Mouse (Mus musculus): ENCODE data around the gene Sod1. TPM values are rescaled to one million over a fixed set of nuclear protein-coding genes. Genes with fewer than 3 reads are reported as not detected.
A peak's percentile ranks its signal among the peaks of the same experiment; 100 is the strongest.
"Not testable (repeated sequence)": the region's sequence is repeated elsewhere in the genome, so short reads cannot be mapped to it uniquely, and the experiment has no call there.

The Sod1 gene
- total and polyA plus RNA-seq, 2 experiments from 2014 or later, result 222 to 1,411 TPM

DNA sequence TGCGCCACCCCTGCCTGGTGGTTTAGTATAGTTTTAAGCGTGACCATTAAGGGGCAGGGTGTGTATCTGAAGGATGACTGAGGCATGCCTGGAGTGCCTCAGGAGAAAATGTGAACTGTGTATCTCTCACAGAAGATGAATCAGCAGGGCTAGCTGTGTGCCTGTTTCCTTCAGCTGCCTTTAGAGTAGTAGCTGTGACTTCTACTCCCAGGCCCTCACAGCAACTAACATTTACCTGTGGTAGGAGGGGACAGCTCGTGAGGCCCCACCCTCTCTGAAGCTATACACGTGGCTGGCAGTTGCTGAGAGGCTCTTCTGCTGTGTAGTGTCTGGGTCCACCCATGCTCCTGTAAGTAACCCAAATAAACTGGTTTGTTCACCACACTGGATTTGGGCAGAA, 2.6 kb upstream of the Sod1 start:
- ATAC-seq (ENCODE audit: insufficient read depth, low read depth) (no peak), DNase-seq (ENCODE audit: low spot score) (no peak)
- H3K4me2 ChIP-seq (ENCODE audit: low read depth, low read length), result no peak overlapping the region
- no peaks in the 10 kb centered on the region for H3K36me3 ChIP-seq (replicated peaks; ENCODE audit: control insufficient read depth, insufficient read depth, low read length)
- no peaks in the 10 kb centered on the region for H3K9me3 ChIP-seq (replicated peaks; ENCODE audit: control insufficient read depth, low read length)
- no peaks in the 10 kb centered on the region for H3K27me3 ChIP-seq (ENCODE audit: control insufficient read depth, insufficient read depth, low read length)
- H3K9ac ChIP-seq (replicated peaks; ENCODE audit: low read depth, low read length), result no peak overlapping the region
- no peak overlapping the region for H3K27ac ChIP-seq (ENCODE audit: low read depth)
- H3K4me1 ChIP-seq (ENCODE audit: control insufficient read depth, insufficient read depth), result peaks cover 18% of the 10 kb centered on the region
- TF ChIP-seq EP300 (IDR thresholded peaks at IDR 0.05; ENCODE audit: low read depth), result no peak
- no peak for TF ChIP-seq CTCF (IDR thresholded peaks at IDR 0.05; ENCODE audit: low read depth)
- WGBS, result 67% methylated on average over 4 of the region's 4 CpGs
- no peak overlapping the region for H3K4me3 ChIP-seq (ENCODE audit: low read depth, low read length)

GRCm38 (mm10) chr16:90219445-90219844, 1.1 kb upstream of the Sod1 start:
- H3K4me3 ChIP-seq (ENCODE audit: low read depth, low read length); ATAC-seq (ENCODE audit: insufficient read depth, low read depth); H3K4me2 ChIP-seq (ENCODE audit: low read depth, low read length); H3K9me3 ChIP-seq (replicated peaks; ENCODE audit: control insufficient read depth, low read length); H3K27ac ChIP-seq (ENCODE audit: low read depth); H3K9ac ChIP-seq (replicated peaks; ENCODE audit: low read depth, low read length); H3K27me3 ChIP-seq (ENCODE audit: control insufficient read depth, insufficient read depth, low read length); DNase-seq (ENCODE audit: low spot score): not testable (repeated sequence)
- H3K4me1 ChIP-seq (ENCODE audit: control insufficient read depth, insufficient read depth), result peaks cover 24% of the 10 kb centered on the region
- 66% methylated on average over 4 of the region's 4 CpGs for WGBS
- peaks cover 13% of the 10 kb centered on the region for H3K36me3 ChIP-seq (replicated peaks; ENCODE audit: control insufficient read depth, insufficient read depth, low read length)

GRCm38 (mm10) chr16:90220892-90221431, 408 bp downstream of the Sod1 start:
- TF ChIP-seq EP300 (IDR thresholded peaks at IDR 0.05; ENCODE audit: low read depth) (0 out of 2 replicates have a peak, but pooled peaks have one; percentile 4), CTCF (IDR thresholded peaks at IDR 0.05; ENCODE audit: low read depth) (no peak)
- peak overlapping the region; percentile 96 for H3K9ac ChIP-seq (replicated peaks; ENCODE audit: low read depth, low read length)
- ATAC-seq (ENCODE audit: insufficient read depth, low read depth), result peak; percentile 77
- under 1% methylated on average over 51 of the region's 52 CpGs for WGBS
- H3K4me3 ChIP-seq (ENCODE audit: low read depth, low read length), result peak overlapping the region; percentile 95
- no peaks in the 10 kb centered on the region for H3K27me3 ChIP-seq (ENCODE audit: control insufficient read depth, insufficient read depth, low read length)
- peak overlapping the region; percentile 96 for H3K27ac ChIP-seq (ENCODE audit: low read depth)
- H3K9me3 ChIP-seq (replicated peaks; ENCODE audit: control insufficient read depth, low read length), result no peaks in the 10 kb centered on the region
- DNase-seq (ENCODE audit: low spot score), result peak; percentile 19
- H3K4me2 ChIP-seq (ENCODE audit: low read depth, low read length), result peak overlapping the region; percentile 77
- H3K4me1 ChIP-seq (ENCODE audit: control insufficient read depth, insufficient read depth), result peaks cover 24% of the 10 kb centered on the region
- peaks cover 28% of the 10 kb centered on the region for H3K36me3 ChIP-seq (replicated peaks; ENCODE audit: control insufficient read depth, insufficient read depth, low read length)

DNA sequence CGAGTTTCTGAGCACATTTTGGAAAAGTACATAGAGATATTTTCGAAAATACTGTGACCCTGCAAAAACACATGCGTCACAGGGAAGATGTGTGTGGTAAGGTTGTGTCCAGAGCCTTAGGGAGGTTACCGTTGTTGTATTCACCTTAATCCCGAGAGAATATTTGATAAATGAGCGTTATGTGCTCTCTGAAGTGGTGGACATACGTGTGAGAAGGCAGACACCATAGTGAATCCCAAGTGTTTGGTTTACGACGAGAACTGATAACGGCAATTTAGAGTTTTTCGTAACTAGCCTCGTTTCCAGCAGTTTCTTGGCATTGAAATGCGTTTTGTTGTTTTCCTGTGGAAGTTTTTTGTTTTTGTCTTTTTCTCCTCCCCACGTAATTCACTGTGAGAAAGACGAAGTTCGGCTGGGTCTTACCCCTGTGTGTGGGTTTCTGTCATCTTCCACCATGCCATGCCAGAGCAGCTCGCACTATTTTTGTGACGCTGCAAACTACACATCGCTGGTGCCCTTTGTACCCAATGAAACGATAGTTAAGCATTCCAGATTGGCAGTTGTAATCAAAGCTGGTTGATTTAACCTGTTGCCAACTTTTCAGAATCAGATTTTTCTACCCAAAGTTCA, 1.0 kb downstream of the Sod1 start:
- peak; percentile 28 for DNase-seq (ENCODE audit: low spot score)
- ATAC-seq (ENCODE audit: insufficient read depth, low read depth), result no peak
- 2% methylated on average over 20 of the region's 20 CpGs for WGBS
- Histone ChIP-seq H3K36me3 (replicated peaks; ENCODE audit: control insufficient read depth, insufficient read depth, low read length) (peaks cover 32% of the 10 kb centered on the region), H3K4me3 (ENCODE audit: low read depth, low read length) (peak overlapping the region; percentile 95), H3K9me3 (replicated peaks; ENCODE audit: control insufficient read depth, low read length) (no peaks in the 10 kb centered on the region), H3K4me1 (ENCODE audit: control insufficient read depth, insufficient read depth) (peaks cover 24% of the 10 kb centered on the region), H3K27ac (ENCODE audit: low read depth) (peak overlapping the region; percentile 96), H3K4me2 (ENCODE audit: low read depth, low read length) (peak overlapping the region; percentile 77), H3K27me3 (ENCODE audit: control insufficient read depth, insufficient read depth, low read length) (no peaks in the 10 kb centered on the region), H3K9ac (replicated peaks; ENCODE audit: low read depth, low read length) (peak overlapping the region; percentile 96)
- TF ChIP-seq EP300 (IDR thresholded peaks at IDR 0.05; ENCODE audit: low read depth) (no peak), CTCF (IDR thresholded peaks at IDR 0.05; ENCODE audit: low read depth) (no peak)

GRCm38 (mm10) chr16:90229897-90230296, 9.3 kb downstream of the Sod1 start:
- 81% methylated on average over 6 of the region's 6 CpGs for WGBS
- Histone ChIP-seq H3K4me1 (ENCODE audit: control insufficient read depth, insufficient read depth) (peaks cover 8% of the 10 kb centered on the region), H3K9me3 (replicated peaks; ENCODE audit: control insufficient read depth, low read length) (no peaks in the 10 kb centered on the region), H3K27ac (ENCODE audit: low read depth) (no peak overlapping the region), H3K9ac (replicated peaks; ENCODE audit: low read depth, low read length) (no peak overlapping the region), H3K4me3 (ENCODE audit: low read depth, low read length) (no peak overlapping the region), H3K4me2 (ENCODE audit: low read depth, low read length) (no peak overlapping the region), H3K27me3 (ENCODE audit: control insufficient read depth, insufficient read depth, low read length) (no peaks in the 10 kb centered on the region), H3K36me3 (replicated peaks; ENCODE audit: control insufficient read depth, insufficient read depth, low read length) (peaks cover 42% of the 10 kb centered on the region)
- ATAC-seq (ENCODE audit: insufficient read depth, low read depth), result no peak
- TF ChIP-seq CTCF (IDR thresholded peaks at IDR 0.05; ENCODE audit: low read depth) (no peak), EP300 (IDR thresholded peaks at IDR 0.05; ENCODE audit: low read depth) (no peak)
- no peak for DNase-seq (ENCODE audit: low spot score)

DNA sequence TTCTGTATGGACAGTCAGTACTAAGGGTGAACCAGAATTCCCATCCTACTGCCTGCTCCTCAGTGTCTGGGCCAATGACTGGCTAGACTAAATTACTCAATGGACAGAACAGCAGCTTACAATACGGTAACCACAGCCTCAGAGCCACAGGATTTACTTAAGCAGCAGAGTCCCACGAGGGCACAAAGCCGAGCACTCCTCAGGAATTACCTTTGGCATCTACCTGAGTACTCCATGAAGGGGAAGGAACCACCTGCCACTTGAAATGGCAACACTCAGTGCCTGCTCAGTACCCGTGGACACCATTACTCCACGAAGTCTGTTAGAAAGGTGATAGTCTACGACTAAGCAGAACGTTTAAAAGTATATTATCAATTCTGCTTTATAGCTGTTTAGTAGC, 10.7 kb downstream of the Sod1 start:
- no peaks in the 10 kb centered on the region for H3K27me3 ChIP-seq (ENCODE audit: control insufficient read depth, insufficient read depth, low read length)
- DNase-seq (ENCODE audit: low spot score), result no peak
- WGBS, result 88% methylated on average over 7 of the region's 7 CpGs
- no peaks in the 10 kb centered on the region for H3K9me3 ChIP-seq (replicated peaks; ENCODE audit: control insufficient read depth, low read length)
- no peak overlapping the region for H3K27ac ChIP-seq (ENCODE audit: low read depth)
- H3K9ac ChIP-seq (replicated peaks; ENCODE audit: low read depth, low read length), result no peak overlapping the region
- H3K4me1 ChIP-seq (ENCODE audit: control insufficient read depth, insufficient read depth), result peaks cover 12% of the 10 kb centered on the region
- no peak overlapping the region for H3K4me2 ChIP-seq (ENCODE audit: low read depth, low read length)
- H3K36me3 ChIP-seq (replicated peaks; ENCODE audit: control insufficient read depth, insufficient read depth, low read length), result peaks cover 29% of the 10 kb centered on the region
- no peak for ATAC-seq (ENCODE audit: insufficient read depth, low read depth)
- no peak overlapping the region for H3K4me3 ChIP-seq (ENCODE audit: low read depth, low read length)
- TF ChIP-seq CTCF (IDR thresholded peaks at IDR 0.05; ENCODE audit: low read depth) (no peak), EP300 (IDR thresholded peaks at IDR 0.05; ENCODE audit: low read depth) (no peak)

Measured in heart, postnatal 0 days (tissue).